Comparison of ENCODE assay signal across 9 mouse cellular contexts in the genomic region with DNA sequence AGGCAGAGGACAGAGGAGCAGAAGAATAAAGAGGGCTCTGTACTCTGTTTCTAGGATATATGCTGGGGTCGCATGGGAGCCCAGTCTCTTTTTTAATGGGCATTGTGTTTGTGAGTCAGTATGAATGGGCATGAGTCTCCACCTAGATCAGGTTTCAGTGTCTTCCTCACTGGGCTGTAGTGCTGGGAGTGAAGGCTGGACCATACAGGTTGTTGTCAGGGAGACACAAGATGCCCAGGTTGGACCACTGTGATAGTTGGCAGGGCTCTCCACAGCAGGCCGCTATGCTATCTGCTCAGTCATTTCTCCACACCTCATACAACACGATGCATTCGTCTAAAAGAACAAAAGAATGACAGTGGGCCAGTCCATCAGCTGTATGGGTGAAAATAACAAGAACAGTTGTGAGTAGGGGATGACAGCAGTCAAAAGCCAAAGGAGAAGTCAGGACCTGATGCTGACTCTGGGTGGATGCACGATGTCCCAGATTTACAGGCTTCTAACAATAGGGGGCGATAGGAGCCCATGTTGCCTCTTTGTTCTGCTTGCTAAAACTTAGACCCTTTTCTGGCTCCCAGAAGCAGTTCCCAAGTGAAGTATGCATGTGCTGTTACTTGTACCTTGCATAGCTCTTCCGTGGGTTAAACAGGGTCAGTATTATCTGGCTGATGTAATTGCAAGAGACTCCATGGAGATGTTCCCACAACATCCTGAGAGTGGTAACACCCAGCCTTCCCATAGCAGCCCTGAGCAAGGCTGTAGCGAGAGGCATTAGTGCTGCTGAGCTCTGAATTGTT.
DNase-seq lines count a peak whose midpoint lies in the region; ATAC-seq lines count a peak whose summit lies in the region.
"Had no signal": no experiment of that assay in that cellular context is flagged by ENCODE, and none has a peak within 500 bp of the region (broad histone marks: within the 10 kb centered on the region; RNA-seq: fewer than 3 reads in every experiment).

No protein-coding gene starts in this region.

- ATAC-seq in heart, embryonic 11.5 days (replicated peaks; ENCODE audit: insufficient number of reproducible peaks, low FRiP score, low TSS enrichment): 0 out of 2 replicates have a peak, but pooled peaks have one; percentile 35
- no peak; the same call in 1 of the 2 replicates for ATAC-seq in megakaryocyte-erythroid progenitor cell, adult 5-6 weeks (replicated peaks; ENCODE audit: low FRiP score, low TSS enrichment, poor library complexity, severe bottlenecking)

- H3K9ac ChIP-seq in heart, embryonic 11.5 days (ENCODE audit: low read depth, low read length): no peak overlapping the region
- H3K9ac ChIP-seq: liver, embryonic 15.5 days had no signal

- no peak overlapping the region for H3K4me2 ChIP-seq in heart, embryonic 11.5 days
- H3K4me2 ChIP-seq: liver, embryonic 15.5 days had no signal

- WGBS in heart, embryonic 11.5 days (ENCODE audit: insufficient replicate concordance): 48% methylated on average over 8 of the region's 8 CpGs

- H3K4me1 ChIP-seq in heart, embryonic 11.5 days (ENCODE audit: control insufficient read depth, insufficient read depth, low read length): no peaks in the 10 kb centered on the region
- H3K4me1 ChIP-seq: liver, embryonic 15.5 days had no signal

- H3K4me3 ChIP-seq in heart, embryonic 11.5 days (ENCODE audit: low read depth, low read length): no peak overlapping the region
- H3K4me3 ChIP-seq: liver, embryonic 15.5 days had no signal

- H3K27me3 ChIP-seq in heart, embryonic 11.5 days (ENCODE audit: control insufficient read depth, insufficient read depth, low read length): no peaks in the 10 kb centered on the region
- H3K27me3 ChIP-seq: liver, embryonic 15.5 days had no signal

- H3K9me3 ChIP-seq in heart, embryonic 11.5 days (replicated peaks; ENCODE audit: control insufficient read depth, low read length): no peaks in the 10 kb centered on the region
- H3K9me3 ChIP-seq: liver, embryonic 15.5 days had no signal

- DNase-seq in heart, postnatal 25 days (ENCODE audit: low spot score): no peak
- DNase-seq in thymus, postnatal 4 days: peak; percentile 21
- no peak for DNase-seq in thymus, postnatal 14 days
- DNase-seq in frontal cortex, postnatal 36 days (ENCODE audit: low spot score in 2 of 2): peak; percentile 22 to 61
- DNase-seq in mesoderm, embryonic 11.5 days (ENCODE audit: low read depth, low spot score): peak; percentile 41
- DNase-seq in gastrocnemius, postnatal 25 days: no peak

- intact Hi-C loops in heart, postnatal 25 days (cut with DNase I): no loop called here

- H3K36me3 ChIP-seq in heart, embryonic 11.5 days (ENCODE audit: control insufficient read depth, insufficient read depth, low read length): no peaks in the 10 kb centered on the region
- H3K36me3 ChIP-seq: liver, embryonic 15.5 days had no signal

- H3K27ac ChIP-seq in heart, embryonic 11.5 days (ENCODE audit: low read depth, low read length): no peak overlapping the region
- H3K27ac ChIP-seq: liver, embryonic 15.5 days had no signal

Comparison
In these comparisons a context has a peak if more than half of its experiments do, and no peak if none do; other contexts are left out.
1. DNase-seq: peak in thymus, postnatal 4 days (single experiment), frontal cortex, postnatal 36 days (2 of 2) and mesoderm, embryonic 11.5 days (single experiment); none in heart, postnatal 25 days (single experiment), thymus, postnatal 14 days (single experiment) and gastrocnemius, postnatal 25 days (single experiment).